Mouse (Mus musculus): ENCODE results near the gene Plekhg6. TPM values are rescaled to one million over a fixed set of nuclear protein-coding genes. Genes with fewer than 3 reads are reported as not detected.

The Plekhg6 gene
- polyA plus RNA-seq, 1 experiment from 2014 or later: 0.12 TPM

DNA sequence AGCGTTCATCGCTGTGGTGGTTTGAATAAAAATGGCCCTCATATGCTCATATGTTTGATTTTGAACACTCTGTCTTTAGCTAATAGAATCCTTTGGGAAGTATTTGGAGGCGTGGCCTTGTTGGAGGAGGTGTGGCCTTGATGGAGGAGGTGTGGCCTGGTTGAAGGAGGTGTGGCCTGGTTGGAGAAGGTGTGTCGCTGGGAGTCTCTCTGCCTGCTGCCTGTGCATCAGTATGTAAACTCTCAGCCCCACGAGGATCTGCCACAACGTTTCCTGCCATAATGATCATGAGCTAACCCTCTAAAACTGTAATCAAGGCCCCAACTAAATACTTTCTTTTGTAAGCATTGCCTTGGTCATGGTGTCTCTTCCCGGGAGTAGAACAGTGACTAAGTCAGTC lies 26.6 kb upstream of the Plekhg6 start:
- DNase-seq (ENCODE audit: low spot score): no peak
- no peaks in the 10 kb centered on the region for H3K4me1 ChIP-seq (replicated peaks; ENCODE audit: control insufficient read depth, insufficient read depth, low read length)
- WGBS: 87% methylated on average over 7 of the region's 7 CpGs
- H3K36me3 ChIP-seq (ENCODE audit: control insufficient read depth, insufficient read depth, low read length): no peaks in the 10 kb centered on the region
- no peak overlapping the region for H3K27ac ChIP-seq (ENCODE audit: low read depth, low read length)
- no peak overlapping the region for H3K4me2 ChIP-seq (ENCODE audit: low read depth, low read length, severe bottlenecking)
- H3K9me3 ChIP-seq (ENCODE audit: control insufficient read depth, low read length): no peaks in the 10 kb centered on the region
- no peak for ATAC-seq (replicated peaks; ENCODE audit: low FRiP score)
- H3K4me3 ChIP-seq (ENCODE audit: low read depth, low read length): no peak overlapping the region
- no peak overlapping the region for H3K9ac ChIP-seq (ENCODE audit: low read length)
- H3K27me3 ChIP-seq (ENCODE audit: control insufficient read depth, insufficient read depth, low read length): no peaks in the 10 kb centered on the region

DNA sequence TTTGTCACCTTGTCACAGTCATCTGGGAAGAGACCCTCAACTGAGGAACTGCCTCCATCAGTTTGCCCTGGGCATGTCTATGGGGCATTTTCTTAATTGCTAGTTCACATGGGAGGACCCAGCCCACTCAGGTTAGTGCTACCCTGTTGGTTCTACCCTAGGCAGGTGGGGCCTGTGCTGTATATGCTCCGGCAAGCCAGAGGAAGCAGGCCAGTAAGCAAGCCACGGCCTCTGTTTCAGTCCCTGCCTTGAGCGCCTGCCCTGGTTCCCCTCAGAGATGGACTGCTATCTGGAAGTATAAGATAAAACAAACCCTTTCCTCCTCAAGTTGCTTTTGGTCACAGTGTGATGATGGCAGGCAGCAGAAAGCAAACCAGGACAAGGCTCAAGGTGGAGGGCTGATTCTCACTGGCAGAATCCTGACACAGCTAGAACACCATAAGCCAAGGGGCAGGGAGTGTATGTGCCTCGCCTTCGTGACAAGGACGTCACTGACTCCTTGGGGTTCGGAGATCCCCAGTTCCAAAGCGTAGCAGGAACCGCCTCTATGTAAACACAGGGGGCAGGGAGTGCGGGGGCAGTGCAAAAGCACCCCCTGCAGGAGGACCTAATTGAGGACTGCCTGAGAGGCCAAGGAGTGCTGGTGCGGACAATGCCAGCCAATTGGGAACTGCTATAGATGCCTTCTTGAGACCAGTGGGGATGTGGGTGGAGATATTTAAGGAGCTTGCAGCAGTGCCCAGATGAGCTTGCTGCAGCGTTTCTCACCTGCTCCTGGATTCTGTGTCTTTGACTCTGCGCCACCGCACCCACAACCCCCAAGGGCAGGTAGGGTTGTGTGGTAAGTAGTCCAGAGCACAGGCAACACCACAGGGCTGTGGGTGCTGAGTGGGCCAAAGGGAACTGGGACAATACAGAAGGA lies 25.1 kb upstream of the Plekhg6 start:
- DNase-seq (ENCODE audit: low spot score) (no peak), ATAC-seq (replicated peaks; ENCODE audit: low FRiP score) (no peak)
- H3K4me3 ChIP-seq (ENCODE audit: low read depth, low read length): no peak overlapping the region
- 60% methylated on average over 14 of the region's 14 CpGs for WGBS
- no peaks in the 10 kb centered on the region for H3K9me3 ChIP-seq (ENCODE audit: control insufficient read depth, low read length)
- H3K27ac ChIP-seq (ENCODE audit: low read depth, low read length): no peak overlapping the region
- no peak overlapping the region for H3K4me2 ChIP-seq (ENCODE audit: low read depth, low read length, severe bottlenecking)
- no peaks in the 10 kb centered on the region for H3K36me3 ChIP-seq (ENCODE audit: control insufficient read depth, insufficient read depth, low read length)
- no peaks in the 10 kb centered on the region for H3K4me1 ChIP-seq (replicated peaks; ENCODE audit: control insufficient read depth, insufficient read depth, low read length)
- no peak overlapping the region for H3K9ac ChIP-seq (ENCODE audit: low read length)
- H3K27me3 ChIP-seq (ENCODE audit: control insufficient read depth, insufficient read depth, low read length): no peaks in the 10 kb centered on the region

- Histone ChIP-seq H3K4me2 (ENCODE audit: low read depth, low read length, severe bottlenecking) (no peak overlapping the region), H3K27me3 (ENCODE audit: control insufficient read depth, insufficient read depth, low read length) (no peaks in the 10 kb centered on the region), H3K9ac (ENCODE audit: low read length) (no peak overlapping the region), H3K9me3 (ENCODE audit: control insufficient read depth, low read length) (no peaks in the 10 kb centered on the region), H3K36me3 (ENCODE audit: control insufficient read depth, insufficient read depth, low read length) (no peaks in the 10 kb centered on the region), H3K27ac (ENCODE audit: low read depth, low read length) (no peak overlapping the region), H3K4me1 (replicated peaks; ENCODE audit: control insufficient read depth, insufficient read depth, low read length) (no peaks in the 10 kb centered on the region), H3K4me3 (ENCODE audit: low read depth, low read length) (no peak overlapping the region)
- 84% methylated on average over 5 of the region's 5 CpGs for WGBS
- DNase-seq (ENCODE audit: low spot score) (no peak), ATAC-seq (replicated peaks; ENCODE audit: low FRiP score) (no peak)
Observed at GRCm38 (mm10) chr6:125389853-125390252, 9.3 kb upstream of the Plekhg6 start.

DNA sequence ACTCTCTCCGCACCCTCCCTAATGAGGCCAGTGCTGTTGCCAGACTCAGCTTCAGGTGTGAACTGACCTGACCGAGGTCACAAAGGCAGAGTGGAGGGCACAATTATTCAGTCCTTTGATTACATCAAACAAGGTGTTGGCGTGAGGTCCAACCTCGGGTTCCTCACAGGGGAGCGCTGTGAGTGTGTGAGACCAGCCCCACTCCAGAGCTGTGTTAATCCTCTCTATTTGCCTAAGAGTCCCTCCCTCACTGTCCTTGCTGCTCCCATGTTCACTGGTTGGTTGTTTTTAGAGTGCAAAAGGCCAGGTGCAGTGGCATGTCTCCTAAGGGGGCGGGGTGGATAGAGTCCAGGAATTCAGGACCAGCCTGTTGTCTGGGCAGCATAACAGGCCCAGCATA lies 5.5 kb upstream of the Plekhg6 start:
- Histone ChIP-seq H3K4me1 (replicated peaks; ENCODE audit: control insufficient read depth, insufficient read depth, low read length) (no peaks in the 10 kb centered on the region), H3K9ac (ENCODE audit: low read length) (no peak overlapping the region), H3K36me3 (ENCODE audit: control insufficient read depth, insufficient read depth, low read length) (no peaks in the 10 kb centered on the region), H3K4me3 (ENCODE audit: low read depth, low read length) (no peak overlapping the region), H3K4me2 (ENCODE audit: low read depth, low read length, severe bottlenecking) (no peak overlapping the region), H3K27me3 (ENCODE audit: control insufficient read depth, insufficient read depth, low read length) (peaks cover 4% of the 10 kb centered on the region; the same call in 1 of the 2 replicates), H3K9me3 (ENCODE audit: control insufficient read depth, low read length) (no peaks in the 10 kb centered on the region), H3K27ac (ENCODE audit: low read depth, low read length) (no peak overlapping the region)
- 78% methylated on average over 6 of the region's 6 CpGs for WGBS
- no peak for ATAC-seq (replicated peaks; ENCODE audit: low FRiP score)
- no peak for DNase-seq (ENCODE audit: low spot score)

- H3K27me3 ChIP-seq (ENCODE audit: control insufficient read depth, insufficient read depth, low read length): peaks cover 12% of the 10 kb centered on the region
- no peak overlapping the region for H3K27ac ChIP-seq (ENCODE audit: low read depth, low read length)
- H3K4me1 ChIP-seq (replicated peaks; ENCODE audit: control insufficient read depth, insufficient read depth, low read length): no peaks in the 10 kb centered on the region
- no peak overlapping the region for H3K9ac ChIP-seq (ENCODE audit: low read length)
- no peak overlapping the region for H3K4me3 ChIP-seq (ENCODE audit: low read depth, low read length)
- no peak for DNase-seq (ENCODE audit: low spot score)
- H3K9me3 ChIP-seq (ENCODE audit: control insufficient read depth, low read length): no peaks in the 10 kb centered on the region
- no peaks in the 10 kb centered on the region for H3K36me3 ChIP-seq (ENCODE audit: control insufficient read depth, insufficient read depth, low read length)
- WGBS: 65% methylated on average over 11 of the region's 11 CpGs
- H3K4me2 ChIP-seq (ENCODE audit: low read depth, low read length, severe bottlenecking): no peak overlapping the region
- ATAC-seq (replicated peaks; ENCODE audit: low FRiP score): no peak; the same call in 1 of the 2 replicates
Observed at GRCm38 (mm10) chr6:125385066-125385974, 4.7 kb upstream of the Plekhg6 start.

GRCm38 (mm10) chr6:125382024-125382423 lies 1.4 kb upstream of the Plekhg6 start:
- Histone ChIP-seq H3K27me3 (ENCODE audit: control insufficient read depth, insufficient read depth, low read length) (peaks cover 35% of the 10 kb centered on the region), H3K4me3 (ENCODE audit: low read depth, low read length) (no peak overlapping the region), H3K4me1 (replicated peaks; ENCODE audit: control insufficient read depth, insufficient read depth, low read length) (peaks cover 6% of the 10 kb centered on the region; the same call in 1 of the 2 replicates), H3K9ac (ENCODE audit: low read length) (no peak overlapping the region), H3K36me3 (ENCODE audit: control insufficient read depth, insufficient read depth, low read length) (no peaks in the 10 kb centered on the region), H3K4me2 (ENCODE audit: low read depth, low read length, severe bottlenecking) (no peak overlapping the region), H3K9me3 (ENCODE audit: control insufficient read depth, low read length) (no peaks in the 10 kb centered on the region), H3K27ac (ENCODE audit: low read depth, low read length) (no peak overlapping the region)
- ATAC-seq (replicated peaks; ENCODE audit: low FRiP score) (no peak), DNase-seq (ENCODE audit: low spot score) (no peak)
- WGBS: 59% methylated on average over 2 of the region's 2 CpGs

GRCm38 (mm10) chr6:125379781-125380180 lies 812 bp downstream of the Plekhg6 start:
- ATAC-seq (replicated peaks; ENCODE audit: low FRiP score) (no peak), DNase-seq (ENCODE audit: low spot score) (no peak)
- Histone ChIP-seq H3K9me3 (ENCODE audit: control insufficient read depth, low read length) (no peaks in the 10 kb centered on the region), H3K36me3 (ENCODE audit: control insufficient read depth, insufficient read depth, low read length) (no peaks in the 10 kb centered on the region), H3K9ac (ENCODE audit: low read length) (no peak overlapping the region), H3K4me1 (replicated peaks; ENCODE audit: control insufficient read depth, insufficient read depth, low read length) (peaks cover 6% of the 10 kb centered on the region; the same call in 1 of the 2 replicates), H3K4me3 (ENCODE audit: low read depth, low read length) (no peak overlapping the region), H3K4me2 (ENCODE audit: low read depth, low read length, severe bottlenecking) (peak overlapping the region; percentile 44), H3K27me3 (ENCODE audit: control insufficient read depth, insufficient read depth, low read length) (peaks cover 35% of the 10 kb centered on the region), H3K27ac (ENCODE audit: low read depth, low read length) (no peak overlapping the region)
- 2% methylated on average over 9 of the region's 9 CpGs for WGBS

DNA sequence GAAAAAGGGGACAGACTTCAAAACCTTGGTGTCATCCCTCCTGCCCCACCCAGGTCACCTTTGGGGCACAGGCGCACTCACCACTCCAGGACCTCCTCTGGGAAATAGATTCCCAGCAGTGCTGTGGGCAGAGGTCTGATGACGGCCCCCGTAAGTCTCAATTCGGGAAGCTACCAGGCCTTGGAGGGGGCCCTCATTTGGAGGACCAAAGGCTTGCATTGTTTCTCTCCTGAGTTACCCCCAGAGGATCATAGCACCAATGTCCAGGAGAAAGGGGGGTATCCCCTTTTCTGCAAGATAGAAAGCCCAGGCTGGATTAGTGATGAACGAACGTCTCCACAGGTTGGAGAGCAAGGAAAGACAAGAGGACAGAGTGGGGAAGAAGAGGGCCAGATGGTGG lies 2.0 kb downstream of the Plekhg6 start:
- Histone ChIP-seq H3K4me2 (ENCODE audit: low read depth, low read length, severe bottlenecking) (no peak overlapping the region), H3K9ac (ENCODE audit: low read length) (no peak overlapping the region), H3K4me3 (ENCODE audit: low read depth, low read length) (no peak overlapping the region), H3K27me3 (ENCODE audit: control insufficient read depth, insufficient read depth, low read length) (peaks cover 35% of the 10 kb centered on the region), H3K27ac (ENCODE audit: low read depth, low read length) (no peak overlapping the region), H3K9me3 (ENCODE audit: control insufficient read depth, low read length) (no peaks in the 10 kb centered on the region), H3K4me1 (replicated peaks; ENCODE audit: control insufficient read depth, insufficient read depth, low read length) (peaks cover 6% of the 10 kb centered on the region; the same call in 1 of the 2 replicates), H3K36me3 (ENCODE audit: control insufficient read depth, insufficient read depth, low read length) (no peaks in the 10 kb centered on the region)
- no peak for ATAC-seq (replicated peaks; ENCODE audit: low FRiP score)
- 9% methylated on average over 6 of the region's 6 CpGs for WGBS
- no peak for DNase-seq (ENCODE audit: low spot score)
